Mouse (Mus musculus): ENCODE results near the gene Hoxa5.
A peak's percentile ranks its signal among the peaks of the same experiment; 100 is the strongest.

The Hoxa5 gene

GRCm38 (mm10) chr6:52215771-52216535, 11.6 kb upstream of the Hoxa5 start:
- no peak for DNase-seq (ENCODE audit: low spot score in 2 of 2)

- no peak for DNase-seq (ENCODE audit: low spot score in 2 of 2)
These were observed 10.7 kb upstream of the Hoxa5 start for GRCm38 (mm10) chr6:52215070-52215469.

GRCm38 (mm10) chr6:52214271-52214670, 9.9 kb upstream of the Hoxa5 start:
- DNase-seq (ENCODE audit: low spot score in 2 of 2) = no peak

- DNase-seq (ENCODE audit: low spot score in 2 of 2) = no peak
These were observed 9.0 kb upstream of the Hoxa5 start, which contains the start of the genes Hoxa3 and Gm28308 for GRCm38 (mm10) chr6:52213119-52213986. Gene Hoxa3 (minus strand): TSS chr6:52213336. Gene Gm28308 (minus strand): TSS chr6:52213339.

- no peak for DNase-seq (ENCODE audit: low spot score in 2 of 2)
These were observed 8.2 kb upstream of the Hoxa5 start for GRCm38 (mm10) chr6:52212556-52213118.

GRCm38 (mm10) chr6:52211961-52212360, 7.6 kb upstream of the Hoxa5 start:
- no peak for DNase-seq (ENCODE audit: low spot score in 2 of 2)

GRCm38 (mm10) chr6:52211170-52211935, 7.0 kb upstream of the Hoxa5 start:
- peak in 1 of 2 experiments; percentile 60 for DNase-seq (ENCODE audit: low spot score in 2 of 2)

- no peak for DNase-seq (ENCODE audit: low spot score in 2 of 2)
These were observed 5.3 kb upstream of the Hoxa5 start for GRCm38 (mm10) chr6:52209685-52210046.

- DNase-seq (ENCODE audit: low spot score in 2 of 2) = no peak
These were observed 4.7 kb upstream of the Hoxa5 start for GRCm38 (mm10) chr6:52208868-52209684.

GRCm38 (mm10) chr6:52208072-52208867, 3.9 kb upstream of the Hoxa5 start, which contains the start of gene Hoxa6:
Gene Hoxa6 (minus strand): TSS chr6:52208722.
- DNase-seq (ENCODE audit: low spot score in 2 of 2) = no peak

- DNase-seq (ENCODE audit: low spot score in 2 of 2) = no peak
These were observed 3.2 kb upstream of the Hoxa5 start for GRCm38 (mm10) chr6:52207684-52207976.

- DNase-seq (ENCODE audit: low spot score in 2 of 2) = no peak
These were observed 2.7 kb upstream of the Hoxa5 start for GRCm38 (mm10) chr6:52206882-52207683.

GRCm38 (mm10) chr6:52205638-52206621, 1.5 kb upstream of the Hoxa5 start:
- DNase-seq (ENCODE audit: low spot score in 2 of 2) = no peak

- DNase-seq (ENCODE audit: low spot score in 2 of 2) = no peak
These were observed 834 bp upstream of the Hoxa5 start for GRCm38 (mm10) chr6:52205221-52205620.

- no peak for DNase-seq (ENCODE audit: low spot score in 2 of 2)
These were observed 877 bp downstream of the Hoxa5 start for GRCm38 (mm10) chr6:52203371-52204049.

- no peak for DNase-seq (ENCODE audit: low spot score in 2 of 2)
These were observed 1.3 kb downstream of the Hoxa5 start for GRCm38 (mm10) chr6:52203121-52203370.

GRCm38 (mm10) chr6:52202362-52203120, 1.8 kb downstream of the Hoxa5 start:
- no peak for DNase-seq (ENCODE audit: low spot score in 2 of 2)

All from spleen, postnatal 14 days (tissue).